Mouse (Mus musculus) ES-Bruce4 (cell line): ENCODE measurements around the gene Alox5. TPM values are rescaled to one million over a fixed set of nuclear protein-coding genes. Genes with fewer than 3 reads are reported as not detected.

ENCODE experiments used
- H3K27ac ChIP-seq: 2 replicates; pipeline ENCODE4 v1.5.1; 2012; ENCODE audit warnings: low read length, inconsistent platforms; ENCODE audit not compliant: insufficient read depth
- H3K27me3 ChIP-seq: 2 replicates; pipeline ENCODE4 v1.6.1; 2012; ENCODE audit warnings: mild to moderate bottlenecking, low read length, inconsistent platforms; ENCODE audit not compliant: control insufficient read depth, poor library complexity, insufficient read depth, severe bottlenecking
- H3K36me3 ChIP-seq: 2 replicates; pipeline ENCODE4 v1.6.1; 2012; ENCODE audit warnings: inconsistent platforms, mild to moderate bottlenecking, low read length, moderate library complexity; ENCODE audit not compliant: control insufficient read depth, poor library complexity, insufficient read depth, severe bottlenecking
- H3K4me1 ChIP-seq: one replicate; pipeline ENCODE4 v1.8.1; 2011; ENCODE audit warnings: low read length; ENCODE audit not compliant: control insufficient read depth, insufficient read depth
- H3K4me3 ChIP-seq: 2 replicates; pipeline ENCODE4 v1.5.1; 2011; ENCODE audit warnings: low read depth, mild to moderate bottlenecking, low read length
- H3K9ac ChIP-seq: 2 replicates; pipeline ENCODE4 v1.6.1; 2012; ENCODE audit warnings: low read depth, mild to moderate bottlenecking, inconsistent platforms; ENCODE audit not compliant: poor library complexity, severe bottlenecking
- H3K9me3 ChIP-seq: replicated peaks from 2 replicates; pipeline ENCODE4 v1.6.1; 2012; ENCODE audit warnings: mild to moderate bottlenecking, low read length, inconsistent platforms; ENCODE audit not compliant: control insufficient read depth, poor library complexity, insufficient read depth, severe bottlenecking
- CTCF ChIP-seq: IDR thresholded peaks from one replicate; pipeline ENCODE4 v1.8.1; 2011; ENCODE audit warnings: low read depth, low read length
- EP300 ChIP-seq: IDR thresholded peaks from 2 replicates; pipeline ENCODE4 v1.6.1; 2011; ENCODE audit warnings: low read depth, low read length; ENCODE audit not compliant: insufficient read depth
- POLR2A ChIP-seq: IDR thresholded peaks from one replicate; pipeline ENCODE4 v1.8.1; 2011; ENCODE audit warnings: low read length; ENCODE audit not compliant: insufficient read depth
- polyA plus RNA-seq: library from polyadenylated mRNA; stranded (reverse); fragments of >200 nt; gene quantifications from 2 replicates; pipeline ENCODE4 v1.2.4, GENCODE M21; 2011; ENCODE audit warnings: low read depth; ENCODE audit not compliant: missing spikeins, insufficient read depth, insufficient read length

The Alox5 gene
- polyA plus RNA-seq, 1 experiment: 5.6 TPM

GRCm38 (mm10) chr6:116380157-116380556, 80.8 kb downstream of the Alox5 start:
- Histone ChIP-seq H3K4me1 (no peaks in the 10 kb centered on the region), H3K36me3 (no peaks in the 10 kb centered on the region), H3K9me3 (no peaks in the 10 kb centered on the region), H3K9ac (no peak overlapping the region), H3K4me3 (no peak overlapping the region), H3K27ac (no peak overlapping the region), H3K27me3 (no peaks in the 10 kb centered on the region)
- TF ChIP-seq EP300 (no peak), POLR2A (no peak), CTCF (no peak)

- TF ChIP-seq EP300 (no peak), POLR2A (no peak), CTCF (no peak)
- H3K4me3 ChIP-seq: no peak overlapping the region
- H3K27me3 ChIP-seq: no peaks in the 10 kb centered on the region
- no peaks in the 10 kb centered on the region for H3K36me3 ChIP-seq
- no peaks in the 10 kb centered on the region for H3K4me1 ChIP-seq
- no peaks in the 10 kb centered on the region for H3K9me3 ChIP-seq
- H3K9ac ChIP-seq: no peak overlapping the region
- H3K27ac ChIP-seq: no peak overlapping the region
Measured at GRCm38 (mm10) chr6:116378892-116379291, 82.1 kb downstream of the Alox5 start.

GRCm38 (mm10) chr6:116374618-116375017, 86.4 kb downstream of the Alox5 start:
- Histone ChIP-seq H3K27me3 (no peaks in the 10 kb centered on the region), H3K9me3 (no peaks in the 10 kb centered on the region), H3K4me1 (no peaks in the 10 kb centered on the region), H3K36me3 (no peaks in the 10 kb centered on the region), H3K9ac (no peak overlapping the region), H3K27ac (no peak overlapping the region), H3K4me3 (no peak overlapping the region)
- TF ChIP-seq EP300 (no peak), CTCF (no peak), POLR2A (no peak)

- TF ChIP-seq EP300: no peak
- no peak for TF ChIP-seq POLR2A
- TF ChIP-seq CTCF: no peak
- Histone ChIP-seq H3K9ac (no peak overlapping the region), H3K4me1 (no peaks in the 10 kb centered on the region), H3K9me3 (no peaks in the 10 kb centered on the region), H3K27me3 (no peaks in the 10 kb centered on the region), H3K36me3 (no peaks in the 10 kb centered on the region), H3K4me3 (no peak overlapping the region), H3K27ac (no peak overlapping the region)
Measured at GRCm38 (mm10) chr6:116374136-116374535, 86.8 kb downstream of the Alox5 start.

GRCm38 (mm10) chr6:116371500-116371899, 89.5 kb downstream of the Alox5 start:
- TF ChIP-seq POLR2A (no peak), EP300 (no peak), CTCF (no peak)
- Histone ChIP-seq H3K9ac (no peak overlapping the region), H3K4me1 (no peaks in the 10 kb centered on the region), H3K4me3 (no peak overlapping the region), H3K27ac (no peak overlapping the region), H3K36me3 (no peaks in the 10 kb centered on the region), H3K27me3 (no peaks in the 10 kb centered on the region), H3K9me3 (no peaks in the 10 kb centered on the region)

- H3K9ac ChIP-seq: no peak overlapping the region
- no peak overlapping the region for H3K4me3 ChIP-seq
- no peaks in the 10 kb centered on the region for H3K9me3 ChIP-seq
- no peaks in the 10 kb centered on the region for H3K4me1 ChIP-seq
- H3K27ac ChIP-seq: no peak overlapping the region
- H3K36me3 ChIP-seq: no peaks in the 10 kb centered on the region
- H3K27me3 ChIP-seq: no peaks in the 10 kb centered on the region
- TF ChIP-seq EP300: no peak
Measured at GRCm38 (mm10) chr6:116370216-116370976, 90.6 kb downstream of the Alox5 start.
